Mouse (Mus musculus): ENCODE results near the gene Bbx.

The Bbx gene

GRCm38 (mm10) chr16:50311588-50311987 lies 120.6 kb downstream of the Bbx start:
- no peak for DNase-seq (ENCODE audit: low spot score)

DNA sequence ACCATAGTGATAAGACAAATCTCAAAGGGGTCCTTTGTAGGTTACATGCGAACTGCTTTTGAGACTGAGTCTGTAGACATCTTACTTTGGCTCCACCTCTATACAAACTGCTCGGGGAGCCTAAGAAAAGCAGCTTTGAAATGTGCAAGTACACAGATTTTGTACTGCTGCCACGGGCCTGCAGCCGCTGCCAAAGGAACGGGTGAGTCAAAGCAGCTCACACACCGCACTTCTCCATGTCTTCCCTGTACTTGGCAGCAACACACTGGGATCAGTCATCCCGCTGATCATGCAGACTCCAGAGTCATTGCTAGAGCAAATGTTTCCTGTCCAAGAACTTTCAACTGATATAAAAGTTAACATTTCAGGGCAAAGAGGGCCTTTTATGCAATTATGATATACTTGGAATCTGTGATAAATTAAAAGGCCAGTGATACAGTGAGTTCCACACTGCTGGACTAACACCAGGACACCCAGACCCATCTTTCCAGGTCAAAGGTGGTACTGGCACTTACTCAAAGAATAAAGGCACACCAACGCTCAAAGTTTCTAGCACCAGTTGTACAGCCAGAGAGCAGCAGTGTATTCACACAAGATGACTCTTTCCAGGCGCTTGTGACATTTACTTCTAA lies 122.7 kb downstream of the Bbx start:
- no peak for DNase-seq (ENCODE audit: low spot score)

- no peak for DNase-seq (ENCODE audit: low spot score)
Measured at GRCm38 (mm10) chr16:50308256-50308655, 123.9 kb downstream of the Bbx start.

GRCm38 (mm10) chr16:50307231-50307630 lies 125.0 kb downstream of the Bbx start:
- DNase-seq (ENCODE audit: low spot score), result no peak

- DNase-seq (ENCODE audit: low spot score), result no peak
Measured at GRCm38 (mm10) chr16:50306727-50307126, 125.5 kb downstream of the Bbx start.

DNA sequence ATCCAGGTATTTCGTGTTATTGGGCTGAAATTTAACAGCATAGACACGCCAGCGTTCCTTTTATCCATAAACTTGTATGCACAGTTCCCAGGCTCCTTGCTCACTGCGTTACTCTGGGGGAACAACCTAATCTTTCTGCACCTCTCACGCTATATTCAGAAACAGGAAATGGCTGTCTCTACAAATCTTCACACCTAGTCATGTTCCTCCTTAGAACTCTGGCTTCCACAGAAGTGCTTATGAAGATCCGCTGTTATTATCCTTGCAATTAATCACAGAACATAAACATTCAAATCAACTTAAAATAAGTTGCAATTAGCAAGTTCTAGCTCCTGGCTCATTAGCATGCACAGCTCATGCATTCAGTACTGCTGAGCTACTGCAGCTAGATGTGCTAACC lies 127.0 kb downstream of the Bbx start:
- DNase-seq (ENCODE audit: low spot score), result no peak

- no peak for DNase-seq (ENCODE audit: low spot score)
Measured at GRCm38 (mm10) chr16:50302566-50302965, 129.6 kb downstream of the Bbx start.

GRCm38 (mm10) chr16:50298743-50299443 lies 133.3 kb downstream of the Bbx start:
- no peak for DNase-seq (ENCODE audit: low spot score)

- no peak for DNase-seq (ENCODE audit: low spot score)
Measured at GRCm38 (mm10) chr16:50293502-50294228, 138.5 kb downstream of the Bbx start.

- no peak for DNase-seq (ENCODE audit: low spot score)
Measured at GRCm38 (mm10) chr16:50292834-50293233, 139.4 kb downstream of the Bbx start.

DNA sequence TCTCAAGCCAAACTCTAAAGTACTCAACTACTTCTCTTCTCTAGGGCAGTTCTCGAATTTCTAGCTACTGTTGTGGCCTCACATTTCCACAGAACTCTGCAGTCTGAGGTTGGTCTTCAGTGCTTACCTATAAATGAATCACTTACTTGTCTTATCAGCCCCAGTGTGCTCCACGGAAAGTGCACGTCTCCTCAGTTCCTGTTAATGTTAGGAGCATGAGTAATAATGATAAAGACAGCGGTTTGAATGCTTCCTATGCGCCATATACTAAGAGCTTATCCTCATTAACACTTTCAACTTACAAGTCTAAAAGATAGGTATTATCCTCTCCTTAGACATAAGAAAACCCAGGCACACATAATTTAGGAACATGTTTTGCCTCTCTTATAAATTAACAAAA lies 142.4 kb downstream of the Bbx start:
- no peak for DNase-seq (ENCODE audit: low spot score)

DNA sequence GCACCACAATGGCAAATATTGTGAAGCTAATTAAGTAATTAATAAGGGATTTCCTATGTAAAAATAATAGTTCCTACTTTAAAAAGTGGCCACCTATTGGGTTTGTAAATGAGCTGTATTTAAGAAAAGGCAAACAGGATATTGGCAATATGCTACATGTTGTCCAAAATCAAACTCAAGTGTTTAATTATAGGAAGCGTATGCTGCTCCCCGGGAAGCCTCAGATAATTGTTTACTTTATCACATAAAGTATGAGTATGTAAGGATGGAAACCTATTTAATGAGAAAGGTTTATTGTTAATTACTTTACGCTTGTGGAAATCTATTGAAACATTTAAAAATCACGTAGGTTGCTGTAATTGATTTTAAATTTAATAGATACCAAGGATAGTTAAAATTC lies 159.4 kb downstream of the Bbx start:
- DNase-seq (ENCODE audit: low spot score), result no peak

DNA sequence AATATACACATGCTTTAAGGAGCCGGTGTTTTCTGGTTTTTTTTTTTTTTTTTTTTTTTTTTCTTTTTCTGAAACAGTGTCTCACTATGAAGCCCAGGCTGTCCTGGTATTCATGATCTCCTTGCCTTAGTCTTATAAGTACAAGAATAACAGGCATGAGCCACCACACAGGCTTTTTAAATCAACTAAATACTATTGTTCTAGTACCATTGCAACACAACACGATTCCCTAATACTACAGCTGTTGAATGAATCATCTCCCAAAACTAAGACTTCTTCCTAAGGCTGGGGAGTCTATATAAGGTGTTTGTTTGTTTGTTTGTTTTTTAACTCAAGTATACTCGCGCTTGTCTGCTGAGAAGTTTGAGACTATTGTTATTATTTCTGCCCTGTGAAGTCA lies 169.5 kb downstream of the Bbx start:
- no peak for DNase-seq (ENCODE audit: low spot score)

DNA sequence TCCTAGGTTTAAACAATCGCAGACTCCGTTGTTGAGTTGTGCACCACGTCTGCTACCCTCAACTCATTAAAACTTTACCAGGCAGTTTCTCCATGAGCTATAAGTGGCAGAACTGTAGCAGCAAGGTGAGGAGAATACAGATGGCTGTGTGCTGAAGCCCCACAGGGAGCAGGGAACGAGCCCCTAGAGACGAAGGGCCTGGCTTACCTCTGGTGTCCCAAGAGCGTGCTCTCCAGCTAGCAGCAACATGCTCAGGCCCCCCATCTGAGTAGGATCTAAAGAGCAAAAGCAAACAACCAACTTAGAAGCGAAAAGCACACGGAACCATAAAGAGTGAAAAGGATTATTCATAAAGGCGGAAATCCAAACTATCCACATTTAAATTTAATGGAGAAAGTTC lies 170.0 kb downstream of the Bbx start:
- no peak for DNase-seq (ENCODE audit: low spot score)

- no peak for DNase-seq (ENCODE audit: low spot score)
Measured at GRCm38 (mm10) chr16:50261741-50262140, 170.4 kb downstream of the Bbx start.

- peak; percentile 8 for DNase-seq (ENCODE audit: low spot score)
Measured at GRCm38 (mm10) chr16:50254522-50255159, 177.5 kb downstream of the Bbx start.

GRCm38 (mm10) chr16:50251417-50251975 lies 180.7 kb downstream of the Bbx start:
- no peak for DNase-seq (ENCODE audit: low spot score)

GRCm38 (mm10) chr16:50250469-50250868 lies 181.7 kb downstream of the Bbx start:
- no peak for DNase-seq (ENCODE audit: low spot score)

DNA sequence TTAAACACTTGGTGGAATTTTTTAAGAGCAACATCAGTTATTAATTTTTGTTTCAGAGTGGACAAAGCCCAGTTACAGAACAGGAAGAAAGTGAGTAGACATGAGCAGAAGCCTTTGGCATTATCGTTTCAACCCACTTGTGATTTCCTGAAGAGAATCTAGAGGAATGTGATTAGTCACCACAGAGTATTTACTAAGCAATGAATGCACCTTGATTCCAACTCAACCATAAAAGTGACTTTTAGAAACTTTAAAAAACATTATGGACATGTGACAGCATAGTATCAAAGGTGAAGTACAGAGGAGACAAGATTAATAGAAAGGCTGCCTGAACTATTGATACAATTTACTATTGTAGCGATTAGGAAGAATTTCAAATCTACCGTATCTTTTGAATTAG lies 183.2 kb downstream of the Bbx start:
- DNase-seq (ENCODE audit: low spot score), result no peak

- no peak for DNase-seq (ENCODE audit: low spot score)
Measured at GRCm38 (mm10) chr16:50242444-50242843, 189.7 kb downstream of the Bbx start.

DNA sequence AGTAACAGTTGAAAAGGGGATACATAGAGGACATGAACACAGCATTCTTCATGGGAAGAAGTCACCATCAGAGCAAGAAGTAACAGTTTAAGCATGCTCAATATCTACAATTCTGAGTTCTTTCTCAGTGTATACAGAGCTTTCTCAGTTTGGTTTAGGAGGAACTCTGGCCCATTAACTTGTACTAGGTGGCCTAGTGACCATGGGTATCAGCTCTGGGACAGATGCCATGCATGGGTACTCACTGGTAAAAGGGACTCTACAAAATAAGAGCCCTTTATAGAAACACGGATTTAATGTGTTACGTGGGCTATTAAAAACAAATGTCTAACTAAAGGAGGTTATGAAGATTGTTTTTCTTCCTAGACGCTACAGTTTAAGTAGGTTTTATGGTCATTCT lies 190.6 kb downstream of the Bbx start:
- DNase-seq (ENCODE audit: low spot score), result no peak

GRCm38 (mm10) chr16:50235231-50235630 lies 197.0 kb downstream of the Bbx start:
- no peak for DNase-seq (ENCODE audit: low spot score)
